Mouse (Mus musculus) kidney, embryonic 14.5 days (tissue): Measurements from ENCODE around the gene Rdh13. TPM values are rescaled to one million over a fixed set of nuclear protein-coding genes. Genes with fewer than 3 reads are reported as not detected.

Source experiments
- ATAC-seq: fragments of 200-750 bp; cut with Nextera tagmentation; 2 replicates; pipeline ENCODE4 v1.8.0; 2017; ENCODE audit warnings: moderate number of reproducible peaks, mild to moderate bottlenecking, moderate TSS enrichment, moderate library complexity; ENCODE audit not compliant: low FRiP score, low TSS enrichment
- H3K27ac ChIP-seq: fragments of 300-500 bp; sonication (generic); 2 replicates; pipeline ENCODE4 v1.5.1; 2014; ENCODE audit warnings: low read depth, mild to moderate bottlenecking, low read length, moderate library complexity, mixed read lengths
- H3K27me3 ChIP-seq: fragments of 300-500 bp; sonication (generic); 2 replicates; pipeline ENCODE4 v1.6.1; 2014; ENCODE audit warnings: mild to moderate bottlenecking, low read length; ENCODE audit not compliant: control insufficient read depth, insufficient read depth
- H3K36me3 ChIP-seq: fragments of 300-500 bp; sonication (generic); 2 replicates; pipeline ENCODE4 v1.6.1; 2014; ENCODE audit warnings: low read length, mixed read lengths; ENCODE audit not compliant: control insufficient read depth, insufficient read depth
- H3K4me1 ChIP-seq: fragments of 300-500 bp; sonication (generic); 2 replicates; pipeline ENCODE4 v1.6.1; 2014; ENCODE audit warnings: low read length, mixed read lengths; ENCODE audit not compliant: control insufficient read depth, insufficient read depth
- H3K4me2 ChIP-seq: fragments of 300-500 bp; sonication (generic); replicated peaks from 2 replicates; pipeline ENCODE4 v1.6.1; 2014; ENCODE audit warnings: low read depth, mild to moderate bottlenecking, low read length
- H3K4me3 ChIP-seq: fragments of 300-500 bp; sonication (generic); 2 replicates; pipeline ENCODE4 v1.5.1; 2014; ENCODE audit warnings: mild to moderate bottlenecking, low read length
- H3K9ac ChIP-seq: fragments of 300-500 bp; sonication (generic); 2 replicates; pipeline ENCODE4 v1.6.1; 2014; ENCODE audit warnings: low read depth, mild to moderate bottlenecking, low read length, moderate library complexity
- H3K9me3 ChIP-seq: fragments of 300-500 bp; sonication (generic); 2 replicates; pipeline ENCODE4 v1.6.1; 2016; ENCODE audit warnings: low read length; ENCODE audit not compliant: control insufficient read depth
- WGBS: fragments of 180-500 bp; shearing (Covaris S2); extraction: QIAGEN DNeasy Blood & Tissue Kit; methylation state at CpG from one replicate; pipeline ENCODE4 v1.1.7; 2014; 5-methylcytosine and 5-hydroxymethylcytosine counted together
- polyA plus RNA-seq: library from polyadenylated mRNA; unstranded; fragments of >200 nt; fragmentation: Nextera tagmentation; extraction: Ambion mirVana; gene quantifications from 2 replicates; pipeline ENCODE4 v1.2.1, GENCODE M21; 2014

Rdh13 gene
- polyA plus RNA-seq, 1 experiment from 2014 or later: 32.9 TPM

DNA sequence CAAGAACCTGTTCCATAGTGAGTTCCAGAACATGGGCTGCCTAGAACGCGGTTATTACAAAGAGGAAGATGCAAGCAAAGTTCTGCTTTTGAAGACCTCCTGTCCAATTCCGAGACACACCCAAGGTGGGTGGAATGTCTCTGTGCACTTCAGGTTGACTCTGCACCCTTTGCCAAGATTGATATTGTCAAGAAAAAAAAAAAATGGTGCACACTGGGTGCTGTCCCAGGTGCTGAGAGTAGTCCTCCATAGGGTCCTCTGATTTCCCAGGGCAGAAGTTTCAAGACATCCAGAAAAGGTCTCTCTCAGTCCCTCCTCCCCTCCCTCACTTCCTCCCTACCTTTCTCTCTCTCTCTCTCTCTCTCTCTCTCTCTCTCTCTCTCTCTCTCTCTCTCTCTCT is 3.0 kb upstream of the Rdh13 start:
- H3K27ac ChIP-seq: no peak overlapping the region
- no peak overlapping the region for H3K4me3 ChIP-seq
- H3K4me2 ChIP-seq: no peak overlapping the region
- no peaks in the 10 kb centered on the region for H3K9me3 ChIP-seq
- peaks cover 8% of the 10 kb centered on the region for H3K36me3 ChIP-seq
- 90% methylated on average over 3 of the region's 3 CpGs for WGBS
- H3K27me3 ChIP-seq: no peaks in the 10 kb centered on the region
- ATAC-seq: no peak
- peaks cover 5% of the 10 kb centered on the region for H3K4me1 ChIP-seq
- H3K9ac ChIP-seq: no peak overlapping the region

DNA sequence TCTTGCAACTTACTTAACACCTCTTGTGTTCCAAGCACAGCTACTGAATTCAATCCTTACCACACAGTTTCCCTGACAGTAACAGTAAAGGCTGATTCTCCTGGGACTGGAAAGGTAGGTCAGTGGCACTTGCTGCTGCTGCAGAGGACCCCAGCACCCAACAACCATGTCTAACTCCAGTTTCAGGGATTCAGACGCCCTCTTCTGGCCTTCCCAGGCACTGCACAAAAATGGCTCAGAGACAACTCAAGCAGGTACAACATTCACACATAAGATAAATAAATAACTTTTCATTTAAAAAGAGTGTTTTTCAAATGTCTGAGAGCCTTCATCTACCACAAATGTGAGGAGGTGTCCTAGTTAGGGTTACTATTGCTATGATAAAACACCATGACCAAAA is 1.7 kb upstream of the Rdh13 start:
- H3K9me3 ChIP-seq: no peaks in the 10 kb centered on the region
- peaks cover 5% of the 10 kb centered on the region for H3K4me1 ChIP-seq
- H3K27ac ChIP-seq: no peak overlapping the region
- ATAC-seq: no peak
- no peak overlapping the region for H3K4me3 ChIP-seq
- 7% methylated on average over 1 of the region's 1 CpGs for WGBS
- H3K36me3 ChIP-seq: peaks cover 20% of the 10 kb centered on the region
- no peak overlapping the region for H3K9ac ChIP-seq
- H3K4me2 ChIP-seq: no peak overlapping the region
- H3K27me3 ChIP-seq: no peaks in the 10 kb centered on the region

DNA sequence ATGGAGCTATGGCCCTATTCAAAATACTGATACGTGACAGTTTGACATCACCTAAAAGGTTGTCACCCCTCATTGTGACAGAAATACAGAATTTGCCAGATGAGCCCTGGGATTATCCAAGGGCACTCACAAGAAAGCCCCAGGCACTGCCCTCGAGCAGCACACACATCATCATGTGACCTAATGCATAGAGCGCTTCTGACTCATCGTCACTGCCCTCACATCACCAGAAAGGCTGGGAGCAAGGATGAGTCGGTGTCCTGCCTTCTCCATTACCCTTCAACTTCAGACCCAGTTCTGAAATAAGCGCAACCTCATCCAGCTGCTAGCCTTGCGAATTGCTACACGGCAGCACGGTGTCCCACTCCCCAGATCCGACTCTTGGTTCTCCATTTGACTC is 4.9 kb downstream of the Rdh13 start:
- H3K36me3 ChIP-seq: peaks cover 70% of the 10 kb centered on the region

DNA sequence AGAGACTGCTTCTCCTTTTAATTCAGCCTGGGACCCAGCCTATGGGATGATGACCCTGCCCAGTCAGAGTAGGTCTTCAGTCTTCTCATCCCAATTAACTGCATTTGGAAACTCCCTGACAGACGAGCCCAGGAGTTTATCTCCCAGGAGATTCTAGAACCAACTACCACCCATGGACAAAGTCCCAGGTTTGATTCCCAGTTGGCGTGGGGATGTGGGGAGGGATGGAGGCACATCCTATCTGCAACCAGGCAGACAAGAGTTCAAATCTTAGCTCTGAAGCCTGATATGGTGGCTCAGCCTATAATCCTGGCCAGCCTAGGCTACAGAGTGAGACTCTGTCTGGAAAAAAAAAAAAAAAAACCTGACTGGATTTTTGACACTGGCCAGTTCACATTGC is 7.7 kb downstream of the Rdh13 start:
- no peak for ATAC-seq
- Histone ChIP-seq H3K4me2 (no peak overlapping the region), H3K9ac (no peak overlapping the region), H3K4me1 (no peaks in the 10 kb centered on the region), H3K36me3 (peaks cover 81% of the 10 kb centered on the region), H3K4me3 (no peak overlapping the region), H3K27me3 (no peaks in the 10 kb centered on the region), H3K9me3 (no peaks in the 10 kb centered on the region), H3K27ac (no peak overlapping the region)
- WGBS: 89% methylated on average over 2 of the region's 2 CpGs

More for the DNA sequence above, 4.9 kb downstream of the Rdh13 start:
- H3K27ac ChIP-seq: no peak overlapping the region
- H3K4me1 ChIP-seq: peaks cover 5% of the 10 kb centered on the region
- no peak overlapping the region for H3K9ac ChIP-seq
- H3K27me3 ChIP-seq: no peaks in the 10 kb centered on the region
- no peak overlapping the region for H3K4me2 ChIP-seq
- WGBS: 93% methylated on average over 10 of the region's 10 CpGs
- no peak overlapping the region for H3K4me3 ChIP-seq
- no peak for ATAC-seq
- H3K9me3 ChIP-seq: no peaks in the 10 kb centered on the region

DNA sequence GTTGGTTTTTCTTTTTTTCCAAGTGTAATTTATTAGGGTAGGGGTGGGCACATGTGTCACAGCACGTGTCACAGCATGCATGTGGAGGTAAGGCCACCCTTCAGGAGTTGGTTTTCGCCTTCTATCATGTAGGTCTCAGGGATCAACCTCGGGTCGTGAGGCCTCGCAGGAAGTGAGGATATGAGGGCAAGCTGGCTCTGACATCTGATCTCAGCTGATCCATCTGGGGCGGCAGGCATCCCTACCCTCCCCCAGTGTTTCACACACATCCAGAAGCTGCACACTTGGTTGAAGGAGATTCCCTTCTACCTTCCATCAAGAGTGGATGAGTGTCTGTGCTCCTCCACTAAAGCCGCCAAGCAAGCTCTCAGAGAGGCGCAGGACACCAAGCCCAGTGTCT is 13.4 kb downstream of the Rdh13 start:
- Histone ChIP-seq H3K27ac (no peak overlapping the region), H3K9ac (no peak overlapping the region), H3K4me2 (no peak overlapping the region), H3K4me3 (no peak overlapping the region), H3K27me3 (no peaks in the 10 kb centered on the region), H3K36me3 (peaks cover 82% of the 10 kb centered on the region), H3K4me1 (no peaks in the 10 kb centered on the region), H3K9me3 (no peaks in the 10 kb centered on the region)
- no peak for ATAC-seq
- 81% methylated on average over 8 of the region's 8 CpGs for WGBS

DNA sequence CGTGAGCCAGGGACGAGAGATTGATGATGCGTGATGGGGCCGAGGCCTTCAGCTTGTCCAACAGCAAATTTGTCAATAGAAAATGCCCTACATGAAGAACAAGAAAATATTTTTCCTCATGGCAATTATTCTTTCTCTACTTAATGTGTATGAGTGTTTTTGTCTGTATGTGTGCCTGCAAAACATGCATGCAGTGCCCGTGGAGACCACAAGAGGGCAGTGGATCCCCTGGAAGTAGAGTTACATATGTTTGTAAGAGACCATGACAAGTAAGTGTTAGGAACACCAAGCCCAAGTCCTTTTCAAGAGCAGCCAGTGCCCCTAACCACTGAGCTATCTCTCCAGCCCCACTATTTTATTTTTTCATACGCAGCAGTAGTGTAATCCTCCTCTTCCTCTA is 13.9 kb downstream of the Rdh13 start:
- Histone ChIP-seq H3K36me3 (peaks cover 81% of the 10 kb centered on the region), H3K4me3 (no peak overlapping the region), H3K4me2 (no peak overlapping the region), H3K27ac (no peak overlapping the region), H3K27me3 (no peaks in the 10 kb centered on the region), H3K9ac (no peak overlapping the region), H3K9me3 (no peaks in the 10 kb centered on the region), H3K4me1 (no peaks in the 10 kb centered on the region)
- 78% methylated on average over 6 of the region's 6 CpGs for WGBS
- ATAC-seq: no peak

DNA sequence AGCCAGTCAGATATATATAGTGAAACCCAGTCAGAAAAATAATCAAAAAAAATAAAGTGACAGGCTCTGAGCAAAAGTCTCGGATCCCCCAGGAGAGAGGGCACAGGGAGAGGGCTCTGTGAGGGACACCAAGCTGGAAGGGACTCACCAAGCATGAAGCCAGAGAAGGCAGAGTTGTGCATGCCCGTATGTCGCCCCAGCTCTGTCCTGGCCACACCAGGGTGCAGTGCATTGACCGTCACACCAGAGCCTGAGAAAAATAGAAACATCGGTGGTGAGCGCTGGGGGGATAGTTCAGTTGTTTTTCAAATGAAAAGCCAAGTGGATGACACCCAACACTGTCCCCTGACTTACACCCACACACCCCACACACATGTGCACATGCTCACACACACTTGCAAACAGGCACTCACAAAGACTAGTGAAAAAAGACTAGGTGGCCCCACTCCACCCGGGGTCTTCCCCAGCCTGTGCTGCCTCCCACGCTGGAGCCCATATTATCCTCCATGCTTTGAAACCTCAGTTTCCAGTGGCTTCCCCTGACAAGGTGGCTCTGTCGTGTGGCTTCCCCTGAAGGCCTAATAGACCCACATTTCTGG is 15.1 kb downstream of the Rdh13 start:
- no peak for ATAC-seq
- H3K36me3 ChIP-seq: peaks cover 83% of the 10 kb centered on the region

DNA sequence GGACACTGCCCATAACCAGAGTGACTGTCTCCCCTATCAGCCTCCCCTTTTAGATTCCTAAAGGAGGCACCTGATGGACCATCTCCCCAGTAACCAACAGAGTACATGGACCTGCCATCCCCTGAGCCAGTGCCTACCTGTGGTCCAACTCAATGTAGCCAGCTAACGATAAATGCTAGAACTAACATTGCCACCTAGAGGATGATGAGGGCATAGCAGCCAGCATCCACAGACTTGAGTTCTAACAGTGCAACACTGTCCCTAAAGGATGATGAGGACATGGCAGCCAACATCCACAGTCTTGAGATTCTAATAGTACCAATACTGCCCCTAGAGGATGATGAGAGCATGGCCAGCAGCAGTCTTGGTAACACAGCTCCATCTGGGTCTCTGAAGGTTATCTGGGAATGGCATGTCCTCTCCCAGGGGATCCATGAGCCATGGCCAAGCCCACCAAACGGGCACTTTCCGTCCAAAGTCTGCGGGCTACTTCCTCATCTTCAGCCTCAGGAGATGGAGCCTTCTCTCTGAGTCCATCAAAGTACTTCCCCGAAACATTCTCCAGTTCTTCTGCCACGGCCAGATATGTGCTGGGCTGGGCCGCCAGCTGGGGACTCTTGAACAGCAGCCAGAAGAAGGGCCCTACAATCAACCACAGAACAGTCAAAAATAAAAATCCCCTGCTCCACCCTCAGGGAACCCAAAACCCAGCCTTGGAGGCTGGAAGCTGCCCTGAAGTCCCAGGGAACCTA is 18.1 kb downstream of the Rdh13 start:
- no peak overlapping the region for H3K9ac ChIP-seq
- ATAC-seq: peak; percentile 94
- H3K4me2 ChIP-seq: no peak overlapping the region
- no peak overlapping the region for H3K27ac ChIP-seq
- H3K4me1 ChIP-seq: no peaks in the 10 kb centered on the region
- H3K4me3 ChIP-seq: no peak overlapping the region
- H3K36me3 ChIP-seq: peaks cover 61% of the 10 kb centered on the region
- no peaks in the 10 kb centered on the region for H3K27me3 ChIP-seq
- 77% methylated on average over 7 of the region's 7 CpGs for WGBS
- H3K9me3 ChIP-seq: no peaks in the 10 kb centered on the region

More for the DNA sequence above, 15.1 kb downstream of the Rdh13 start:
- H3K9ac ChIP-seq: no peak overlapping the region
- no peaks in the 10 kb centered on the region for H3K9me3 ChIP-seq
- H3K27me3 ChIP-seq: no peaks in the 10 kb centered on the region
- H3K4me1 ChIP-seq: no peaks in the 10 kb centered on the region
- no peak overlapping the region for H3K4me3 ChIP-seq
- 90% methylated on average over 9 of the region's 9 CpGs for whole genome bisulfite sequencing
- H3K27ac ChIP-seq: no peak overlapping the region
- no peak overlapping the region for H3K4me2 ChIP-seq

DNA sequence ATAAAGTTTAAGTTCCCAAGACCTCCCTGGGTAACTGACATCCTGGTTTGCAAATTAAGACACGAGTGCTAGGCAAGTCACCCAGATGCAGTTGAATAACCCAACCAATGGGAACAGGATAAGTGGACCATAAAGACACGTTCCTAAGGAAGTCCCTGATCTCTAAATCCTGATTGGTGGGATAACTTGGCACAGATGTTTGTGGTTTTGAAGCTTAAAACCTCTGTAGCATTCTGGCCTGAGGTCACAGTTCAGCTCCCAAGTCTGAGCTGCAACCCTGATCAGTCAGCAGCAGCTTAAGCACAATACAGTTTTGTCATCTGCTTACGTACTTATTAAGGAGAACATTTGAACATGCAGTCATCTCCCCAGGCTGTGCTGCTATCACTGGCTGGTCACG is 25.2 kb downstream of the Rdh13 start:
- Histone ChIP-seq H3K4me2 (no peak overlapping the region), H3K9me3 (no peaks in the 10 kb centered on the region), H3K4me1 (no peaks in the 10 kb centered on the region), H3K9ac (no peak overlapping the region), H3K4me3 (no peak overlapping the region), H3K27ac (no peak overlapping the region), H3K36me3 (peaks cover 4% of the 10 kb centered on the region; the same call in 1 of the 2 replicates), H3K27me3 (no peaks in the 10 kb centered on the region)
- WGBS: 62% methylated on average over 4 of the region's 4 CpGs
- no peak for ATAC-seq
